Mouse (Mus musculus): ENCODE measurements around the gene Hoxd11. TPM values are rescaled to one million over a fixed set of nuclear protein-coding genes. Genes with fewer than 3 reads are reported as not detected.

The Hoxd11 gene
- total RNA-seq, 2 experiments from 2014 or later = not detected

GRCm38 (mm10) chr2:74679980-74680379, 623 bp downstream of the Hoxd11 start:
- ATAC-seq (replicated peaks; ENCODE audit: low FRiP score, poor library complexity, severe bottlenecking) = no peak

- no peak for ATAC-seq (replicated peaks; ENCODE audit: low FRiP score, poor library complexity, severe bottlenecking)
Observed at GRCm38 (mm10) chr2:74680561-74681398, 1.4 kb downstream of the Hoxd11 start.

GRCm38 (mm10) chr2:74681594-74682531, 2.5 kb downstream of the Hoxd11 start:
- ATAC-seq (replicated peaks; ENCODE audit: low FRiP score, poor library complexity, severe bottlenecking) = no peak

GRCm38 (mm10) chr2:74682796-74683195, 3.4 kb downstream of the Hoxd11 start:
- ATAC-seq (replicated peaks; ENCODE audit: low FRiP score, poor library complexity, severe bottlenecking) = no peak

GRCm38 (mm10) chr2:74683471-74683951, 4.2 kb downstream of the Hoxd11 start:
- ATAC-seq (replicated peaks; ENCODE audit: low FRiP score, poor library complexity, severe bottlenecking) = no peak

GRCm38 (mm10) chr2:74684106-74684505, 4.7 kb downstream of the Hoxd11 start:
- no peak for ATAC-seq (replicated peaks; ENCODE audit: low FRiP score, poor library complexity, severe bottlenecking)

- ATAC-seq (replicated peaks; ENCODE audit: low FRiP score, poor library complexity, severe bottlenecking) = no peak
Observed at GRCm38 (mm10) chr2:74685059-74685603, 5.8 kb downstream of the Hoxd11 start.

GRCm38 (mm10) chr2:74686301-74686987, 7.1 kb downstream of the Hoxd11 start:
- no peak for ATAC-seq (replicated peaks; ENCODE audit: low FRiP score, poor library complexity, severe bottlenecking)

- no peak for ATAC-seq (replicated peaks; ENCODE audit: low FRiP score, poor library complexity, severe bottlenecking)
Observed at GRCm38 (mm10) chr2:74686988-74687697, 7.8 kb downstream of the Hoxd11 start.

GRCm38 (mm10) chr2:74687698-74688555, 8.6 kb downstream of the Hoxd11 start:
- no peak for ATAC-seq (replicated peaks; ENCODE audit: low FRiP score, poor library complexity, severe bottlenecking)

GRCm38 (mm10) chr2:74688795-74689573, 9.6 kb downstream of the Hoxd11 start:
- no peak for ATAC-seq (replicated peaks; ENCODE audit: low FRiP score, poor library complexity, severe bottlenecking)

- ATAC-seq (replicated peaks; ENCODE audit: low FRiP score, poor library complexity, severe bottlenecking) = no peak
Observed at GRCm38 (mm10) chr2:74689574-74690337, 10.4 kb downstream of the Hoxd11 start.

GRCm38 (mm10) chr2:74690338-74690716, 11.0 kb downstream of the Hoxd11 start:
- ATAC-seq (replicated peaks; ENCODE audit: low FRiP score, poor library complexity, severe bottlenecking) = no peak

GRCm38 (mm10) chr2:74691022-74691951, 11.9 kb downstream of the Hoxd11 start, which contains the start of gene Hoxd10:
Gene Hoxd10 (plus strand): TSS chr2:74691924.
- no peak for ATAC-seq (replicated peaks; ENCODE audit: low FRiP score, poor library complexity, severe bottlenecking)

GRCm38 (mm10) chr2:74691995-74692807, 12.8 kb downstream of the Hoxd11 start:
- no peak for ATAC-seq (replicated peaks; ENCODE audit: low FRiP score, poor library complexity, severe bottlenecking)

Data from erythroblast, adult 5-6 weeks (primary cell).